Mouse (Mus musculus) lung, postnatal 36 days (tissue): ENCODE results near the gene Inf2.
A peak's percentile ranks its signal among the peaks of the same experiment; 100 is the strongest.

Source experiments
- DNase-seq: peaks from one replicate; pipeline ENCODE4 v3.0.0; 2022; ENCODE audit warnings: mixed read lengths

Gene Inf2

GRCm38 (mm10) chr12:112628197-112628596, 39.6 kb downstream of the Inf2 start:
- DNase-seq, result no peak

GRCm38 (mm10) chr12:112628928-112629721, 40.5 kb downstream of the Inf2 start:
- peak; percentile 87 for DNase-seq

- DNase-seq, result no peak
Observed at GRCm38 (mm10) chr12:112630029-112630428, 41.4 kb downstream of the Inf2 start.

- DNase-seq, result no peak
Observed at GRCm38 (mm10) chr12:112630796-112631195, 42.2 kb downstream of the Inf2 start.

GRCm38 (mm10) chr12:112631472-112631871, 42.9 kb downstream of the Inf2 start:
- DNase-seq, result no peak

GRCm38 (mm10) chr12:112632084-112632777, 43.6 kb downstream of the Inf2 start:
- DNase-seq, result peak; percentile 52

- DNase-seq, result peak; percentile 54
Observed at GRCm38 (mm10) chr12:112632907-112633306, 44.3 kb downstream of the Inf2 start.

GRCm38 (mm10) chr12:112633686-112634085, 45.1 kb downstream of the Inf2 start:
- DNase-seq, result peak; percentile 70

GRCm38 (mm10) chr12:112639526-112639925, 50.9 kb downstream of the Inf2 start:
- DNase-seq, result no peak

GRCm38 (mm10) chr12:112643126-112643525, 54.5 kb downstream of the Inf2 start:
- DNase-seq, result no peak

GRCm38 (mm10) chr12:112644180-112644854, 55.7 kb downstream of the Inf2 start, which contains the start of gene Siva1:
Siva1 (plus strand) TSS chr12:112644679.
- peak; percentile 99 for DNase-seq

- no peak for DNase-seq
Observed at GRCm38 (mm10) chr12:112644855-112645506, 56.4 kb downstream of the Inf2 start.

GRCm38 (mm10) chr12:112646139-112646538, 57.6 kb downstream of the Inf2 start:
- no peak for DNase-seq

GRCm38 (mm10) chr12:112648081-112648480, 59.5 kb downstream of the Inf2 start:
- no peak for DNase-seq

- peak; percentile 58 for DNase-seq
Observed at GRCm38 (mm10) chr12:112651778-112652439, 63.3 kb downstream of the Inf2 start.

- DNase-seq, result peak; percentile 95
Observed at GRCm38 (mm10) chr12:112653157-112653824, 64.7 kb downstream of the Inf2 start.

- DNase-seq, result no peak
Observed at GRCm38 (mm10) chr12:112654076-112654475, 65.5 kb downstream of the Inf2 start.

- no peak for DNase-seq
Observed at GRCm38 (mm10) chr12:112658619-112659018, 70.0 kb downstream of the Inf2 start.

GRCm38 (mm10) chr12:112659109-112659508, 70.5 kb downstream of the Inf2 start:
- DNase-seq, result peak; percentile 79

GRCm38 (mm10) chr12:112660576-112661326, 72.2 kb downstream of the Inf2 start:
- DNase-seq, result no peak

- DNase-seq, result no peak
Observed at GRCm38 (mm10) chr12:112661327-112661605, 72.7 kb downstream of the Inf2 start.
